Mouse (Mus musculus): ENCODE measurements around the gene Clvs2.

Gene Clvs2

DNA sequence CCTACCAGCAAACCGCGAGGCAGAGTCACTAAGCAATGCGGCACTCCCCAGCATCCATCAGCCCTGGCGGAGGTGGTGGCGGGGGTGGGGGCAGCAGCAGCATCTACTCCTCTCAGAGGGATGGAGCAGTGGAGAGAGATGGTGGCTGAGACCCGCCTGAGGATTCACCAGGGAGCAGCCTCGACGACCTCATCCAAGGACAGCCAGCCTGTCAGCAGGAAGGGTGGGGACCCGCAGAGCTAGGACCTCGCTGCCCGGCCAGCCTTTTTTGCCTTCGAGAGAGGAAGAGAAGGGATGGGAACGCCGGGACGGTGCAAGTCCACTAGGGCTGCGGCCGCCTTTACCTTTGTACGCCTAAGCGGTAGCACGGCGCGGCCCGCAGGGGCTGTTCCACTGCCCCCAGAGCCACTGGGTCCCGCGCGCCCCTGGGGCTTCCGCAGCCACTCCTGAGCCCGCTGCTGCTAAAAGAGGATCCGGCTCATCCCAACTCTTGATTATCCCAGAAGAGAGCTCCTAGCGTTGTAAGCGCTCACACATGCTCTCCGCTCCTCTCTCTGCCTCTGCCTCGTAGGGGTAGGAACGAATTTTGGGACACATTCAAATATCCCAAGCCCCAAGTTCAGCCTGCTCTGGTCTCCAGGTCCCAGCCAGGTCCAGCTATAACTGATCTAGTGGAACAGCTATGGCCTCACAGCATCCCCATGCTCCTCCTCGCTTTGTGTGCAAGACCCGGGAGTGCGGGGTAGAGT lies at the start of gene Clvs2:
TSS of gene Clvs2 (minus strand) at position 639 of the 749 bp plus-strand sequence.
- WGBS = 1% methylated on average over 37 of the region's 37 CpGs

DNA sequence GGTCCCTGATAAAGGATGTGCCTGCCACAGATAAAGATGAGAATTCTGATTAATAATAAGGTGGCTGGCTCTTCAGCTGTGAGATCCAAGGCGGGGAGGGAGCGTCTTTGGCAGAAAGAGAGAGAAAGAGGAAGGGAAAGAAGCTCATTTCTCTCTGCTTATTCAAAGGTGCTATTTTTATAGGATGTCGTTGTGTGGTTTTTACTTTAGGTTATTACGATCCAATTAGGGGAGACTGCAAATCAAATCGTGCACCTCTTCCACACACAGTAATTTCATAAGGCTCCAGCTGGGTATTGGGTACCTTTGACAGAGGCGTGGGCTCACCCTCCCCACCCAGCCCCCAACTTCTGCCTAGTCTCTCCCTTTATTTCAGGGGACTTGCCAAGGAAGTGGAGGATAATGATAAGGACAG lies 985 bp downstream of the Clvs2 start:
- 5% methylated on average over 6 of the region's 6 CpGs for WGBS

DNA sequence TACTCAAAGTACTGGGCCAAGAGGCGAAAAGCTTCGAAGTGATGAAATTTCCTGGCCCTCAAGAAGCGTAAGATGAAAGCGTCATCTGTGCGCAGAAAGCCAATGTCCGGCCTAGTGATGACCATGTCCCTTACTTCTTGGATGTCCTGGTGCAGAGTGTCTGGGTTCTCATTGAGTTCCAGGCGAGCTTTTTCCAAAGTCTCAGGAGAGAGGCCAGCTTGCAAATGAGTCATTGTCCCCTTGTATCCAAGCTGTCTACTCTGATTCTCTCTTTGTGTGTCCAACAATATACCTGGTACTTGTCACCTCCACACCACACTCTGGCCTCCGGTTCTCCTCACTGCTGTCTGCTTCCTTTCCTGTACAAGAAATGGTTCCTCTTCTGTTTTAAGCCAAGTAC lies 1.9 kb downstream of the Clvs2 start:
- 73% methylated on average over 8 of the region's 8 CpGs for WGBS

DNA sequence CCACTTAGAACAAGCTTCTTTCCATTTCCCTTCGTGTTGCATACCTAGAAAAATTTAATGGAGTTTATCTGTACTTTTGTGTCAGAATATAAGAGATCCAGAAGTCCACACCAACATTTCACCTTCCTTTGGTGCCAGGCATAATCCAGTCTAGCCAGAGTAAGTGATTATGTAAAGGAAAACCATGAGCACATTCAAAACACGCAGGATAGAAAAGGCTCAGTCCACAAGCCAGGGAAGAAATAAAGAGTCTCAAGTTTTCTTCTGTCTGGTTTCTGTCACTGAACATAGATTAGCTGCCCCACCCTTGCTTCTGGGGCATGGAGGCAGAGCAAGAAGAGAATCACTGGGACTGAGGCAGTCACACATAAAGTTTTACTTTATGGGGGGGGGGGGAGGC lies 8.4 kb downstream of the Clvs2 start:
- 62% methylated on average over 2 of the region's 2 CpGs for WGBS

DNA sequence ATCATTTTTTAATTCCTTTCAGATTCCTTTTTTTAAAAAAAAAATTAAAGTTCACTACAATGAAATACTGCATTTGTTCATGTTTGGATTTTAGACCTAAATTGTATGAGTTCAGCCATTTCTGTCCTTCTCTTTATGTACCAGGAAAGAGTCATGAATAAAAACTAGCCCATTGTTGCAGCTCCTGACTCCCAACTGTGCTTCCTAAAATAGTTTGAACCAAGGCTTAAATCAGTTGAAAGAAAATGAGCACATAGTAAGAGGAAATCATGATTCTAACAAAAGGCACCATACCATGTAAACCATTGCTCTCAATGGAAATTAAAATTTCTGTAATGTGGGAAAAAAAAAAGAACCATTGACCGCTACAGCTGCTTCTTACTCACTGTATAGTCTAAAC lies 11.4 kb downstream of the Clvs2 start:
- 78% methylated on average over 1 of the region's 1 CpGs for WGBS

DNA sequence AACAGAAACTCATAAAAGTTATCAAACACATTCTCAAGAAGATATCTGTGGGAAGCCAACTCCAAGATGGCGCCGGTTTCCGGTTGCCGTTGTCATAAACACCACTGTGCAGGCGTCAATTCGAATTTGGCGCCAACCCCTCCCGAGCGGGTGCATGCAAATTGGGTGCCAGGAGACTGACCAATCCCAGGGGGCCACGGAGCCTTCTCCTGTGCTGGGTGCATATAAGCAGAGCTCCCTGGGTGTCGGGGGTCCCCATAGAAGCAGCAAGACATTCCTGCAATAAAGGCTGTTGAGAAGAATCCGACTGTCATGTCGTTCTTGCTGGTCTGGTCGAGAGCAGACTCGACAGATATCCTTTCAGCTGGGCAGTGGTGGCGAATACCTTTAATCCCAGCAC lies 31.8 kb downstream of the Clvs2 start:
- WGBS = 92% methylated on average over 16 of the region's 16 CpGs

DNA sequence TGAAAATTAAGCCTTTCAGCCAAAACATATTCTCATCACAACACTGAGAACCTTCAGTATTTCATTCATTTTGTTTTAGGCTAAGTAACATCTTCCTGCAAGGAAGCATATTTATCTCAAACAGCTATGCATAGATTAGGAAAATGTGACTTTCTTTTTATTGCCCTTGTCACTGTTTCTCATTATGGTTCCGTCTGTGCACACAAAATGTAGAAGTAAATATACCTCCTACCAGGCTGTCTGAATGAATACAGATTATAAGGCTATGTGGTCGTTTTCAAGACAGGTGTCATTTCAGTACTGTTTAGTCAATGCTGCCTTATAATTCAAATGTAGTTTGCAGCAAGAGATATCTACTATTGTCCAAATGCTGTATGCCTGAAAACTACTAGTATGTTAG lies 35.8 kb downstream of the Clvs2 start:
- 43% methylated on average over 2 of the region's 2 CpGs for WGBS

DNA sequence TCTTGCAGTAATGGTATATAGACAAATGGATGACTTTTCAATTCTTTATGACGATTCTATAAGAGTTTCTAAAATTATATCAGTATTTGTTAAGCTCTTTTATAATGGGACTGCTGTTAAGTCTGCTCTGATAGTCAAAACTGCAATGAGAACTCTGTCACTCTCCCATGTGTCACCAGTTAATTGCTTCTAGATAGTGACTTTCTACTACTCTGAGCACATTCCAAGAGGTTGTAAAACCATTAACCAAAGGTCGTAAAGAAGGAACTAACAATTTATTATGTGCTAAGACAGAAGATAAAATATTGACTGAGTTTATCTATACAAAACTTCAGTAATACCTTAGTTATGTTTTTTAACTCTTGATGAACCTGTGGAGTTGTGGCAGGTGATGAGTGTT lies 37.5 kb downstream of the Clvs2 start:
- WGBS = 74% methylated on average over 2 of the region's 2 CpGs

DNA sequence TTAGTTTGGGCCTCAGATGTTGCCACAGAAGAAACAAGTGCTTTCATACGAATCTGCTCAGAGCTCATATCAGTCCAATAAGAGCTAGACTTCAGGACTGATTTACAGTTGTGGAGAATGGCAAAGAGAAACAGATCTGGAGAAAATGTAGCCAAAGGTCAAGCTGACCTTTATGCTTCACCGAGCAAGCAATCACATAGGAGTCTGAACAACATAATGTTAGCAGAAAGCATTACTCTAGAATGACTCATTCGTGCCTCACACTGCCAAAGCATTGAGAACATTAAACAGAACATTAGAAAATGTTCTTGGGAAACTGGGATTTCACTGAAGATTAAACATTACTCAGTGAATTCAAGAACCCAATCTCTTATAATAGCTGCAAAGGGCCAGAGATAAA lies 66.5 kb downstream of the Clvs2 start:
- 32% methylated on average over 3 of the region's 3 CpGs for WGBS

DNA sequence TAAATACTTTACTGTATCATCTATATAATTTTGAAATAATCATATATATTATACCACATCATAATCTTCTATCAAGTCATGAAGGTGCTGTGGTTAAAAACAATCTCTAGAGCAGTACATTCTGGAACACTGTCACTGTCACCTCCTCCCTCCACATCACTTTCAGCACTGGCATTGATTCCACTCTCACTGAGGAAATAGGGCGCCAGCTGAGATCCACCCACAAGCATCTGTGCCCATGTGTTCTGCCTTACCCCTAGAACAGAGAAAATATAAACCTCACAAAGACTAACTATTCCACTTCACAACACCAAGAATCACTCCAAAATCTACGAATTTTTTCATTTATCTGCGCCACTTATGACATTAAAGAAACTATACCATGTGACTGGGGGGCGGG lies 84.2 kb downstream of the Clvs2 start:
- 49% methylated on average over 4 of the region's 4 CpGs for WGBS
